Mouse (Mus musculus) midbrain, embryonic 16.5 days (tissue): ENCODE data around the gene E130311K13Rik. TPM values are rescaled to one million over a fixed set of nuclear protein-coding genes. Genes with fewer than 3 reads are reported as not detected.
A peak's percentile ranks its signal among the peaks of the same experiment; 100 is the strongest.

Experiments used
- ATAC-seq: fragments of 200-750 bp; cut with Nextera tagmentation; 2 replicates; pipeline ENCODE4 v1.8.0; 2017; ENCODE audit warnings: moderate TSS enrichment
- H3K27ac ChIP-seq: fragments of 300-500 bp; sonication (generic); 2 replicates; pipeline ENCODE4 v1.5.1; 2014; ENCODE audit warnings: mild to moderate bottlenecking, low read length, mixed read lengths
- H3K27me3 ChIP-seq: fragments of 300-500 bp; sonication (generic); 2 replicates; pipeline ENCODE4 v1.6.1; 2014; ENCODE audit warnings: low read depth, low read length, mixed read lengths; ENCODE audit not compliant: control insufficient read depth, insufficient read depth
- H3K36me3 ChIP-seq: fragments of 300-500 bp; sonication (generic); 2 replicates; pipeline ENCODE4 v1.6.1; 2014; ENCODE audit warnings: mild to moderate bottlenecking, low read length, moderate library complexity, mixed read lengths; ENCODE audit not compliant: control insufficient read depth, insufficient read depth
- H3K4me1 ChIP-seq: fragments of 300-500 bp; sonication (generic); 2 replicates; pipeline ENCODE4 v1.6.1; 2014; ENCODE audit warnings: mild to moderate bottlenecking, low read length, mixed read lengths; ENCODE audit not compliant: control insufficient read depth, insufficient read depth
- H3K4me2 ChIP-seq: fragments of 300-500 bp; sonication (generic); 2 replicates; pipeline ENCODE4 v1.6.1; 2014; ENCODE audit warnings: mild to moderate bottlenecking, low read length, mixed read lengths
- H3K4me3 ChIP-seq: fragments of 300-500 bp; sonication (generic); 2 replicates; pipeline ENCODE4 v1.5.1; 2014; ENCODE audit warnings: low read depth, mild to moderate bottlenecking, low read length, moderate library complexity, mixed read lengths
- H3K9ac ChIP-seq: fragments of 300-500 bp; sonication (generic); 2 replicates; pipeline ENCODE4 v1.6.1; 2014; ENCODE audit warnings: low read depth, low read length, mixed read lengths
- H3K9me3 ChIP-seq: fragments of 300-500 bp; sonication (generic); replicated peaks from 2 replicates; pipeline ENCODE4 v1.6.1; 2014; ENCODE audit warnings: mild to moderate bottlenecking, low read length, mixed read lengths; ENCODE audit not compliant: control insufficient read depth, poor library complexity, severe bottlenecking
- WGBS: fragments of 180-500 bp; shearing (Covaris S2); extraction: QIAGEN DNeasy Blood & Tissue Kit; methylation state at CpG from one replicate; pipeline ENCODE4 v1.1.7; 2014; 5-methylcytosine and 5-hydroxymethylcytosine counted together
- polyA plus RNA-seq: library from polyadenylated mRNA; unstranded; fragments of >200 nt; fragmentation: Nextera tagmentation; extraction: Ambion mirVana; gene quantifications from 2 replicates; pipeline ENCODE4 v1.2.1, GENCODE M21; 2015

E130311K13Rik gene
- polyA plus RNA-seq, result 7.7 and 8.3 TPM in 2 replicates

DNA sequence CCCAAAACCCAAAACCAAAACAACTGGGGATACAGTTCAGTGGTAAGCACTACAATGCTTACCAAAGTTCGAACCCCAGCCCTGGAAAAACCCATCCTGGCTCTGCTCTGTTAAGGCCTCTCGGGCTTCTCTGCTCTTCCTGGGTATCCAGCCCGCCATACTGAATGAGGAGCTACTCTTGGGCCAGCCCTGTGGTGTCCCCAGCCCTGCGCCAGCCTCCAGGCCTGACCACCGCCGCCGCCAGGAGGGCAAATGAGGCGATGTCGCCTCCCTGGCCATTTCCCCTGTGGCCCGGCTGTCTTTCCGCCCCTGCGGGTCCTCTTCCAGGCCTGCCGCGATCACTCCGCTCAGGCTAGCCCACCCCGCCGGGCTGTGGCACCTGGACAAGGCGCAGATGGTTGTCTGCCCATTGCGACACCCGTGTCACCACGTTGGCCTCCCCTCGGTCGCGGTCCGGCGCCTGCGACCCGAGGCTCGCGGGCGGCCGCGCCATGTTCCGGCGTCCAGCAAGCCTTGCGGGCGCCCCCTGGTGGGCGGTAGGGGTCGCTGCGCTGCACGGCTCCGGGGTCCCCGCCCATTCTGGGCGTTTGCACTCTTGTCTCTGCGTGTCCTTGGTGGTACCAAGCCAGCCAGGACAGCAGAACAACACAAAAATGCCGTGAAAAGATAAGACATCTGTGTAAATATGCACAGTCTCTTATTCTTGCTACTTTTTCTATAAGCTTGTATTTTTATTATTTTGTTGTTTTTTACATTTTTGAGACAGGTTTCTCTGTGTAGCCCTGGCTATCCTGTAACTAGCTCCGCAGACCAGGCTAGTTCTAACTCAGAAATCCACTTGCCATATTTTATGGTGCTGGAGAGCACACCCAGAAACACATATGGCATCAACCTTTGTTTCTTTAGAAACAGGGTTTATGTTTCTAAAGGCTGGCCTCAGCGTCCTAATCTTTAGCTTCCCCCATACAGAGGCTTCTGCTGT, at the start of gene E130311K13Rik:
Gene E130311K13Rik, minus strand, starts transcription at position 595 of the 982 bp plus-strand sequence.
- WGBS, result 5% methylated on average over 47 of the region's 48 CpGs
- H3K9ac ChIP-seq, result peak within 1 kb of the TSS; percentile 92
- peak within 1 kb of the TSS; percentile 76 for H3K27ac ChIP-seq
- peak within 1 kb of the TSS; percentile 73 for H3K4me3 ChIP-seq
- no peaks in the 10 kb centered on the region for H3K27me3 ChIP-seq
- ATAC-seq, result peak; percentile 98
- peak within 1 kb of the TSS; percentile 82 for H3K4me2 ChIP-seq
- H3K36me3 ChIP-seq, result no peaks in the 10 kb centered on the region
- H3K9me3 ChIP-seq, result no peaks in the 10 kb centered on the region
- H3K4me1 ChIP-seq, result no peaks in the 10 kb centered on the region

DNA sequence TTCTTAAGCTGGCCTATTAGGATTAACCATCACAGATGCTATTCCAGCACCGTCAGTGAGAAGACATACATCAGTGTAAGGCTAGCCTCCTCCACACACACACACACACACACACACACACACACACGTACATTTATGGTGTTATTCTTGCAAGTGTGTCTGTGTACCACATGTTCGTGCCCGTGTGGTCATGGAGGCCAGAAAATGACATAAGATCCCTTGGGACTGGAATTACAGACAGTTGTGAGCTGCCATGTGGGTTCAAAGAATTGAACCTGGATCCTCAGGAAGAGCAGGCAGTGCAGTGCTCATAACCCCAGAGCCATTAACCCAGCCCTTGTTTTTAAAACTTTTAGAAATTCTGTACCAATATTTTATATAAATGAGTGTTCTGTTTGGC, 48.6 kb upstream of the E130311K13Rik start:
- no peaks in the 10 kb centered on the region for H3K9me3 ChIP-seq
- ATAC-seq, result no peak
- 0 out of 2 replicates have a peak overlapping the region, but pooled peaks have one; percentile 3 for H3K4me2 ChIP-seq
- H3K27ac ChIP-seq, result no peak overlapping the region
- H3K36me3 ChIP-seq, result no peaks in the 10 kb centered on the region
- H3K4me1 ChIP-seq, result peaks cover 20% of the 10 kb centered on the region
- 74% methylated on average over 4 of the region's 4 CpGs for WGBS
- H3K27me3 ChIP-seq, result no peaks in the 10 kb centered on the region
- no peak overlapping the region for H3K4me3 ChIP-seq
- H3K9ac ChIP-seq, result no peak overlapping the region

DNA sequence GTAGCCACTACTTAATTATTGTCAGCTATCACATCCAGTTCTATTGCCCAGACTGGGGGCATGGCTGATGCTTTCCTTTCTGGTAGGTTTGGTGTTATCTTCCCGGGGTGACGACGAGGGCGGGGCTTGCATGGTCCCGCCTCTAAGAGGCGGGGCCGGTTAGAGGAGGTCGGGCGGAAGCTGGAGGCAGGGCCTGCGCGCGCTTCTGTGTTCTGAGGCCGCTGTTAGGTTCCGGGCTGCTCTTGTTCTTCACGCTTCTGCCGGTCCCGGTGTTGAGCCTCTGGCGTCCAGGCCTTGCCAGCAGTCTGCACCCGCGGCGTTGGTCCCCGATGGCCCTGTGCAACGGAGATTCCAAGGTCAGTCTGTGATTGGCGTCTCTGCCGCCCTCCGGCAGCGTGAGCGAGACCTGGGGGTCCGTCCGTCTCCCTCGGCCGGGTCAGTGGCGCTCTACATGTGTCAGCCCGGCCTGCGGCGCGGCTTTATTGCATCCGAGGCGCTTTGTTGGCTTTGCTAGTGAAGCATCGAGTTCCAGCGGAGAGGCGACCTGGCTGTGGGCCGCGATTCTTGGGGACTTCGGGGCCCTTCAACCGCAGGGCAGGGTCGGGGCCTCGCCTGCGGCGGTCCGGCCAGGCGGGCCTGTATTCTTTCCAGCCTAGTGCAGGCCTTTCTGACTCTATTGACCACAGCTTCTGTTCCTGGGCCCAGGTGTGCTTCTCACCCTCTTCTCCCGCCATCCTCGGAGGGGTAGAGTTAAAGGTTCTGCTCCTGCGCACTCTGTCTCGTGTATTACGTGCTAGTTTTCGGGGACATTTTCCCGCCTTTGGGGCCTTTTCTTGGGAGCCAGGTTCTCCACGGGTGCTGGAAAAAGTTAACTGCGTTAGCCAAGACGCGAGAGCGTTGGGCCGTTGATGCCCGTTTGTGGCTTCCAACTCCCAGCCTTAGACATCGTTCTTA, 47.0 kb upstream of the E130311K13Rik start, which contains the start of gene Gmps:
Gene Gmps, plus strand, starts transcription at position 152 of the 954 bp plus-strand sequence.
- Histone ChIP-seq H3K4me1 (peaks cover 20% of the 10 kb centered on the region), H3K36me3 (no peaks in the 10 kb centered on the region), H3K4me3 (peak within 1 kb of the TSS; percentile 77), H3K9ac (peak within 1 kb of the TSS; percentile 98), H3K27me3 (no peaks in the 10 kb centered on the region), H3K9me3 (no peaks in the 10 kb centered on the region), H3K4me2 (peak within 1 kb of the TSS; percentile 64), H3K27ac (peak within 1 kb of the TSS; percentile 86)
- WGBS, result under 1% methylated on average over 67 of the region's 67 CpGs
- ATAC-seq, result peak; percentile 100

DNA sequence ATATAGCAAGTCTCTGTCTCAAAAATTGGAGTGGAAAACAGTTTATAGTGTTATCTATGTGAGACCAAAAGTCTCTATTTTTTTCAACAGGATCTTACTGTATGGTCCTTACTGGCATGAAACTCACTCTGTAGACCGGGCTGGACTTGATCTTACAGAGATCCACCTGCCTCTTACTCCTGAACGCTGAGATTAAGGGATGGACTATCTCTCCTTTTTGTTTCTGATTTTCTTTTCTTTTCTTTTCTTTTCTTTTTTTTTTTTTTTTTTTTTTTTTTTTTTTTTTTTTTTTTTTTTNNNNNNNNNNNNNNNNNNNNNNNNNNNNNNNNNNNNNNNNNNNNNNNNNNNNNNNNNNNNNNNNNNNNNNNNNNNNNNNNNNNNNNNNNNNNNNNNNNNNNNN, 36.7 kb upstream of the E130311K13Rik start:
- Histone ChIP-seq H3K4me3 (no peak overlapping the region), H3K27me3 (peaks cover 4% of the 10 kb centered on the region; the same call in 1 of the 2 replicates), H3K27ac (no peak overlapping the region), H3K9ac (no peak overlapping the region), H3K4me1 (peaks cover 26% of the 10 kb centered on the region), H3K36me3 (no peaks in the 10 kb centered on the region), H3K9me3 (no peaks in the 10 kb centered on the region), H3K4me2 (no peak overlapping the region)
- ATAC-seq, result no peak
- 78% methylated on average over 2 of the region's 2 CpGs for WGBS

DNA sequence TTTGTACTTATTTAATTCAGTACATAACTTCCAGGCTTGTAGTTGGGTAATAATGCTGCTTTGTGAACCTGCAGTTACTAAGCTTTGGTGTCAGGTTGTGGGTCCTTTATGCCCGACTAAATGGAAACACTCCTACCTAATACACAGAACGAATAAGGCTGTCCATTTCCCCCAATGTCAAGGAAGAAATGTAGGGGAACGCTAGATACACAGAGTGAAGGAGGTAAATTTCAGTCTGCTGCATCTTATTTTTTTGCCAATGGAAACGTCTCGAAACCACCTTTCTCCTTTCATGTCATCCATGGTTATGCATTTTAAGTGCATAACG, 35.6 kb upstream of the E130311K13Rik start:
- H3K4me2 ChIP-seq, result peak overlapping the region; percentile 62

DNA sequence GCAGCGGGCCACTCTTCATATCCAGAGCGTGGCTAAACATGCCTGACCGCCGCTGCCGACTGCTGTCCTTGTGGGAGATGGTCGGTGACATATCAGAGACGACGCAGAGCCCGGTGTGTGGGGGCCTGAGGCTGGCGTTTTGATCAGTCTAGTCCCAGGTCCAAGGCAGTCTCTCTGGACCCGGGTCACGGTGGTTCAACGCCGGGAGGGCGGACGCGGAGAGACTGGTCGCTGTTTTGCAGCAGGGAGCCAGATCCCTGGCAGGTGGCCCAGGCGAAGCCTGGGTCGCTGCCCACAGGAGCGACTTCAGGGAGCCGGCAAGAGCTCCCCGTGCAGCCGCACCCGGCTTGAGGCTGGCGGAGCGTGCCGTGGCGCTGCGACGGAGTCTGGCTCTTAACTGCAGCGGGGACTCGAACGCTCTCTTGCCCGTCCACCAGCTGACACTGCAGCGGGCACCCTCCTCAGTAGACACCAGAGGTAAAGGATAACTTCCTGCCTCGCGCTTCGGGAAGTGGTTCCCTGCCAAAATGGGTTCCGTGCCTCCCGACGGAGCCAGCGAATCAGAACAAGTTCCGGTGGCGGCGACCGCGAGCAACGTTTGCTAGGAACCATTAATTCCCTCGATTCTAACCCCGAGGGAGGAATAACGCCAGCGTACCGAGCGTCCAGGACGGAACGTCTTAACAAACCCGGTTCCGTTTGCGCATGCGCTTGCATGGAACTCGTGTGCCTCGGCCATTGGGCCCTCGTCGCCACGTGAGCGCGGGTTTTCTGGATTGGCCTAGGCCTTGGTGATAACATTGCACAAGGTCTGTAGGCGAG, 35.0 kb upstream of the E130311K13Rik start, which contains the start of gene Slc33a1:
Gene Slc33a1, minus strand, starts transcription at position 669 of the 822 bp plus-strand sequence.
- Histone ChIP-seq H3K27ac (peak within 1 kb of the TSS; percentile 84), H3K9me3 (no peaks in the 10 kb centered on the region), H3K36me3 (no peaks in the 10 kb centered on the region), H3K9ac (peak within 1 kb of the TSS; percentile 80), H3K4me1 (peaks cover 29% of the 10 kb centered on the region), H3K27me3 (peaks cover 4% of the 10 kb centered on the region; the same call in 1 of the 2 replicates), H3K4me2 (peak within 1 kb of the TSS; percentile 90), H3K4me3 (peak within 1 kb of the TSS; percentile 79)
- peak; percentile 98 for ATAC-seq
- WGBS, result under 1% methylated on average over 69 of the region's 69 CpGs

More for the DNA sequence above, 35.6 kb upstream of the E130311K13Rik start:
- no peak; the same call in 1 of the 2 replicates for ATAC-seq
- Histone ChIP-seq H3K27ac (peak overlapping the region; percentile 73), H3K27me3 (peaks cover 4% of the 10 kb centered on the region; the same call in 1 of the 2 replicates), H3K4me1 (peaks cover 27% of the 10 kb centered on the region), H3K4me3 (peak overlapping the region; percentile 79), H3K9ac (no peak overlapping the region), H3K9me3 (no peaks in the 10 kb centered on the region), H3K36me3 (no peaks in the 10 kb centered on the region)
- WGBS, result 82% methylated on average over 6 of the region's 6 CpGs

DNA sequence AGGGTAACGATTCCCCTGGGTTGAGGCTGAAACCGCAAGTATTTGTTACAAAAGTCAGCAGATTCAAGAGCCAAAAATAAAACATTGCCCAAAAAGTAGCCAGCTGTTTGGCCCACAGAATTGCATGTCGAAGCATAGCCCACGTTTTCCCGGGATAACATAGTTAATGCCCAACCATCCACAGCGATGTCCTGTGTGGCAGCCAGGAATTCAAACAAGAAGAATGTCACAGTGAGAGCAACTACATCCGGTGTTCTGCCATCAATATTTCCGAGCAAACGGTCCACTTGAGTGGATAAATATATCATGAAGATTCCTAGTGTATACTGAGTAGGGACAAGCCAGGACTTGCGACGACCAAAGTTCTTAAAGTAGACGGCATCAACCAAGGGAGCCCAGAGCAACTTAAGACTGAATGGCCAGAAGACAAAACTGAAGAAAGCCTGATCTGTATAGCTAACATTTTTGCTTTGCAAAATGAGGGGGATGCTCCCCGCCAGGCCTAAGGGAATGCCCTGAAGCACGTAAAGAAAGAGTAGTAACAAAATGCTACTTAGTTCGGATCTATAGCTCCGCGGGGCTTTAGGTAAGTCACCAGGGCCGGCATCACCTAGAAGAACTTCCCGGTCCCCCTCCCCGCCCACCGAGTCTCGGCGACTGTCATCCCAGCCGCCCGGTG, 34.3 kb upstream of the E130311K13Rik start:
- 8% methylated on average over 25 of the region's 25 CpGs for WGBS
- Histone ChIP-seq H3K36me3 (no peaks in the 10 kb centered on the region), H3K4me3 (peak overlapping the region; percentile 79), H3K9ac (peak overlapping the region; percentile 80), H3K27me3 (peaks cover 4% of the 10 kb centered on the region; the same call in 1 of the 2 replicates), H3K9me3 (no peaks in the 10 kb centered on the region), H3K4me2 (peak overlapping the region; percentile 90), H3K4me1 (peaks cover 32% of the 10 kb centered on the region), H3K27ac (peak overlapping the region; percentile 84)
- no peak for ATAC-seq
